Mouse (Mus musculus) left cerebral cortex, postnatal 25 days (tissue): ENCODE data around the gene Pitpnc1. TPM values are rescaled to one million over a fixed set of nuclear protein-coding genes. Genes with fewer than 3 reads are reported as not detected.
A peak's percentile ranks its signal among the peaks of the same experiment; 100 is the strongest.
"Not testable (repeated sequence)": the region's sequence is repeated elsewhere in the genome, so short reads cannot be mapped to it uniquely, and the experiment has no call there.

ENCODE experiments used
- DNase-seq, 2 experiments: peaks; one replicate each; pipeline ENCODE4 v3.0.0; 2022; ENCODE audit warnings: low spot score in 2 of 2, mixed read lengths in 1 of 2
- intact Hi-C: fragments of 180-260 bp; cut with DNase I; formaldehyde crosslinking; loops from one replicate; pipeline ENCODE4 v1.15.1; 2025
- total RNA-seq, 2 experiments: library from RNA; stranded (reverse); gene quantifications; 2 replicates each; pipeline ENCODE4 v1.2.3; 2021

The Pitpnc1 gene
- 10 to 100 TPM; 50.8 to 51.2 TPM for total RNA-seq

- intact Hi-C loops, result loop anchor here (1.0 to 5.0 kb wide), 2 partner anchors 148 to 194 kb away; no protein-coding TSS in a partner anchor
- peak; percentile 81 to 93 for DNase-seq
Measured at GRCm38 (mm10) chr11:107470521-107471041, at the start of gene Pitpnc1. Gene Pitpnc1, minus strand, starts transcription at chr11:107470699.

- intact Hi-C loops, result loop anchor here (10.0 kb wide), 1 partner anchor 326 kb away; no protein-coding TSS in a partner anchor
- DNase-seq, result no peak
Measured at GRCm38 (mm10) chr11:107518645-107519429, 48.3 kb upstream of the Pitpnc1 start.

- intact Hi-C loops, result loop anchor here (10.0 kb wide), 1 partner anchor 328 kb away; no protein-coding TSS in a partner anchor
- no peak for DNase-seq
Measured at GRCm38 (mm10) chr11:107516387-107516786, 45.9 kb upstream of the Pitpnc1 start.

GRCm38 (mm10) chr11:107513047-107513446, 42.5 kb upstream of the Pitpnc1 start:
- DNase-seq, result no peak
- intact Hi-C loops, result loop anchor here (10.0 kb wide), 1 partner anchor 332 kb away; no protein-coding TSS in a partner anchor

GRCm38 (mm10) chr11:107511954-107512353, 41.5 kb upstream of the Pitpnc1 start:
- intact Hi-C loops, result loop anchor here (10.0 kb wide), 1 partner anchor 333 kb away; no protein-coding TSS in a partner anchor
- peak; percentile 66 to 74 for DNase-seq

- no peak for DNase-seq
- intact Hi-C loops, result loop anchor here (10.0 kb wide), 1 partner anchor 334 kb away; no protein-coding TSS in a partner anchor
Measured at GRCm38 (mm10) chr11:107510362-107511269, 40.1 kb upstream of the Pitpnc1 start.

- intact Hi-C loops, result loop anchor here (10.0 kb wide), 1 partner anchor 335 kb away; no protein-coding TSS in a partner anchor
- no peak for DNase-seq
Measured at GRCm38 (mm10) chr11:107509631-107510338, 39.3 kb upstream of the Pitpnc1 start.

GRCm38 (mm10) chr11:107506260-107506659, 35.8 kb upstream of the Pitpnc1 start:
- intact Hi-C loops, result no loop called here
- peak in 1 of 2 experiments; percentile 21 for DNase-seq

GRCm38 (mm10) chr11:107504364-107504763, 33.9 kb upstream of the Pitpnc1 start:
- intact Hi-C loops, DNase-seq: not testable (repeated sequence)

GRCm38 (mm10) chr11:107502801-107503200, 32.3 kb upstream of the Pitpnc1 start:
- intact Hi-C loops, result no loop called here
- no peak for DNase-seq

GRCm38 (mm10) chr11:107484341-107484740, 13.8 kb upstream of the Pitpnc1 start:
- DNase-seq, result no peak
- intact Hi-C loops, result no loop called here

GRCm38 (mm10) chr11:107479862-107480203, 9.3 kb upstream of the Pitpnc1 start:
- intact Hi-C loops, result no loop called here
- DNase-seq, result no peak

- intact Hi-C loops, result no loop called here
Measured at GRCm38 (mm10) chr11:107479053-107479861, 8.8 kb upstream of the Pitpnc1 start, which contains the start of gene Psmd12. Gene Psmd12, plus strand, starts transcription at chr11:107479484.

GRCm38 (mm10) chr11:107473137-107473820, 2.8 kb upstream of the Pitpnc1 start:
- peak; percentile 64 to 71 for DNase-seq
- intact Hi-C loops, result loop anchor here (1.0 to 5.0 kb wide), 2 partner anchors 151 to 260 kb away; no protein-coding TSS in a partner anchor

More at GRCm38 (mm10) chr11:107479053-107479861, 8.8 kb upstream of the Pitpnc1 start, which contains the start of gene Psmd12:
- peak; percentile 90 to 96 for DNase-seq

GRCm38 (mm10) chr11:107472304-107472703, 1.8 kb upstream of the Pitpnc1 start:
- intact Hi-C loops, result loop anchor here (5.0 kb wide), 1 partner anchor 150 kb away; no protein-coding TSS in a partner anchor

GRCm38 (mm10) chr11:107471071-107471720, 697 bp upstream of the Pitpnc1 start:
- intact Hi-C loops, result loop anchor here (5.0 kb wide), 1 partner anchor 149 kb away; no protein-coding TSS in a partner anchor
- peak in 1 of 2 experiments; percentile 8 for DNase-seq

More at GRCm38 (mm10) chr11:107472304-107472703, 1.8 kb upstream of the Pitpnc1 start:
- DNase-seq, result no peak
